Mouse (Mus musculus): Measurements from ENCODE around the gene Wfdc3.

Wfdc3 gene

DNA sequence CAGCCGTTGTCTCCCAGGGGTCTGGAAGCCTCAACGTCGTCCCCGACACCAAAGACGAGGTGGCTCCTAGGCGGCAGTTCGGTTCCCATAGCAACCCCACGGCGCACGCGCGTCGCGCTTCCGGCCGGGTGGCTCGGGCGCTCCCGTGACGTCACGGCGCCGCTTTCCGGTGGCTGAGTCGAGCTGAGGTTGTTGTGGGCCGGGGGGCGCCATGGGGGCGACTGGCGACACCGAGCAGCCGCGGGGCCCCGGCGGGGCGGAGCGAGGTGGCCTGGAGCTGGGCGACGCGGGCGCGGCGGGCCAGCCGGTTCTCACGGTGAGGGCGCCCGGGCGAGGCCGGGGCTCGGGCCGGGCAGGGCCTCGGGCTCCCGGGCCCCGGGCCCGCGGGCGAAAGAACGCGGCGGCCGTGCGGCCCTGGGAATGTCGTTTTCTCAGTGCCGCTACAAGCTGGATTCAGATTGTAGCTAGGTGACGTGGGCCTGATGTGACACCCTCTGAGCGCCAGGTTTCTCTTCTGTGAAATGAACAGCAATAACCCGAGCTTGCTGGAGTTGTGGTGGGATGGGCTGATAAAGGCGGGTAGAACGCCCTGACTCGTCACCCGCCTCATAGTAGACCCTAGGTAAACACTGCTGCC, at the start of gene Wfdc3, which contains the start of gene Dnttip1:
Gene Wfdc3, minus strand, starts transcription at position 89 of the 637 bp plus-strand sequence.
Gene Dnttip1, plus strand, starts transcription at position 141 of the 637 bp plus-strand sequence.
- peak; percentile 95 to 98 for DNase-seq (ENCODE audit: inconsistent age in 2 of 2, low spot score in 1 of 2)

- peak; percentile 91 to 96 for DNase-seq (ENCODE audit: inconsistent age in 2 of 2, low spot score in 1 of 2)
Observed at GRCm38 (mm10) chr2:164794293-164794692, 48.6 kb upstream of the Wfdc3 start.

DNA sequence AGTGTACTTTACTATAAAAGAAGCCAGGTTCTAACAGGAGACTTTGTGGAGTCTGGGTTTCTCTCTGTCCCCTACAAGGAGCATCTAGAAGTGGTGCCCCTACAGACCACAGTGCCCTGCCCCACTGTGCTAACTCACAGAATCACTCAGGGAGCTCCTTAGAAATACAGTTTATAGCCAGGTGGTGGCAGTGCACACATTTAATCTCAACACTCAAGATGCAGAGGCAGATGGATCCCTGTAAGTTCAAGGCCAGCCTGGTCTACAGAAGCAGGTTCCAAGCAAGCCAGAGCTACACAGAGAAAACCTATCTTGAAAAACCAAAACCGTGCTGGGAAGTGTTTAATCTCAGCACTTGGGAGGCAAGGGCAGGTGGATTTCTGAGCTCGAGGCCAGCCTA, 48.0 kb upstream of the Wfdc3 start:
- DNase-seq (ENCODE audit: inconsistent age in 2 of 2, low spot score in 1 of 2), result peak in 1 of 2 experiments; percentile 69

DNA sequence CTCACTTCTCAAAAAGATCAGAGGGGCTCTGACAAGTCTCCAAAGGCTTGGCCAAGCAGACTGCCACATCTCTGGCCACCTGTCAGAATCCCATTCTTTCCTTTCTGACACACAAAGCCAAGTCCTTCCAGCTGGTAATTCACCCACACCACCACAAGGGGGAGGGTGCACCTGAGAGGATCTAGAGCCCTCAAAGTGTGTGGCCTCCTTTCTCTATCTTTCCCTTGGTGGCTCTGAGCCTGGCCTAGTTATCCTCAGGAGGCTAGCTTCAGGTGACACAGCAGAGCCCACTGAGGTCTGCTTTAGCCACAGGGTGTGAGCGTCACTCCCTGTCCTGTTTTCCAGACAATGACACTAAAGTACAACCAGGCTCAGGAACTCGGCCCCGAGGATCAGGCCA, 47.5 kb upstream of the Wfdc3 start:
- DNase-seq (ENCODE audit: inconsistent age in 2 of 2, low spot score in 1 of 2), result peak; percentile 81 to 90

GRCm38 (mm10) chr2:164792400-164793190, 46.9 kb upstream of the Wfdc3 start:
- peak; percentile 67 to 82 for DNase-seq (ENCODE audit: inconsistent age in 2 of 2, low spot score in 1 of 2)

DNA sequence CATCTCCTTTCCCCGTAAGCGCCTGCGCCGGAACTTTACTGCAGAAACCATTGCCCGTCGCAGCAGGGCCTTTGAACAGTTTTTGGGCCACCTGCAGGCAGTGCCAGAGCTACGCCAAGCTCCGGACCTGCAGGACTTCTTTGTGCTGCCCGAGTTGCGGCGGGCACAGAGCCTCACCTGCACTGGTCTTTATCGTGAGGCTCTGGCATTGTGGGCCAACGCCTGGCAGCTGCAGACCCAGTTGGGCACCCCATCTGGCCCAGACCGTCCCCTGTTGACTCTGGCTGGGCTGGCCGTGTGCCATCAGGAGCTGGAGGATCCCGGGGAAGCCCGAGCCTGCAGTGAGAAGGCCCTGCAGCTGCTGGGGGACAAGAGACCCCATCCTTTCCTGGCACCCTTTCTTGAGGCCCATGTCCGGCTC, 46.1 kb upstream of the Wfdc3 start:
- no peak for DNase-seq (ENCODE audit: inconsistent age in 2 of 2, low spot score in 1 of 2)

- peak in 1 of 2 experiments; percentile 76 for DNase-seq (ENCODE audit: inconsistent age in 2 of 2, low spot score in 1 of 2)
Observed at GRCm38 (mm10) chr2:164790451-164790850, 44.7 kb upstream of the Wfdc3 start.

GRCm38 (mm10) chr2:164788411-164788810, 42.7 kb upstream of the Wfdc3 start:
- DNase-seq (ENCODE audit: inconsistent age in 2 of 2, low spot score in 1 of 2), result no peak

DNA sequence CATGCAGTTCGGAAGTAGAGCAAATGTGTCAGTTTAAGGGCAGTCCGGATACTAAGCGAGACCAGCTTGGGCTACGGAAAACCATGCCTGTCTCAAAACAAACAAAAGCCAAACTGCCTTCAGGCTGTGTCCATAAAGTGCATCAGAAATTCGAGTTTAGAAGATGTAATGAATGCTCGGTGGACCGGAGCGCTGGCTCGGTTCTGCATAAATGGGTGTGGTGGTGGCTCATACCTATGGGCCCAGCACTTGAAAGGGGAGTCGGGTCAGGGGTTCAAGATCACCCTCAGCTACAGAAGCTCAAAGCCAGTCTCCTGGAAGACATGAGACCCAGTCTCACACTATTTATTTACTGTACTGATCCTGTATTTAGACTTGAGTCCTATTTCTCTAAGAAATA, 42.0 kb upstream of the Wfdc3 start:
- peak in 1 of 2 experiments; percentile 61 for DNase-seq (ENCODE audit: inconsistent age in 2 of 2, low spot score in 1 of 2)

DNA sequence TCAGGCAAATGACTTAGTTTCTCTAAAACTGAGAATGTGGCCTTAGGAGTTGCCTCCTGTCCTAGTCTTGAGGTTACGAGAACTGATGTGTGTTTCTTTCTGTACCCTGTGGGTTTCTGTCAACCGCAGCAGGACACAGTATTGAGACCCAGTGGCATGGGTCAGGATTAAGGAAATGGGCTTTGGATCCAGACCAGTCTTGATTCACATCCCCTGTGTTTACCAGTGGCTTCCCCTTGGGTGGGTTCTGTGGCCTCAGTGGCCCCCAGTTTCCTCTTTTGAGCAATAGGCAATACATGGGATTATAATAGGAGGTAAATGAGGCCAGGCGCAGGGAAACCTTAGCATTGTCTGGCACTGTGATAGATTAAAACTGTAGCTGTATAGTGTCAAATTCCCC, 41.3 kb upstream of the Wfdc3 start:
- DNase-seq (ENCODE audit: inconsistent age in 2 of 2, low spot score in 1 of 2), result peak in 1 of 2 experiments; percentile 66

DNA sequence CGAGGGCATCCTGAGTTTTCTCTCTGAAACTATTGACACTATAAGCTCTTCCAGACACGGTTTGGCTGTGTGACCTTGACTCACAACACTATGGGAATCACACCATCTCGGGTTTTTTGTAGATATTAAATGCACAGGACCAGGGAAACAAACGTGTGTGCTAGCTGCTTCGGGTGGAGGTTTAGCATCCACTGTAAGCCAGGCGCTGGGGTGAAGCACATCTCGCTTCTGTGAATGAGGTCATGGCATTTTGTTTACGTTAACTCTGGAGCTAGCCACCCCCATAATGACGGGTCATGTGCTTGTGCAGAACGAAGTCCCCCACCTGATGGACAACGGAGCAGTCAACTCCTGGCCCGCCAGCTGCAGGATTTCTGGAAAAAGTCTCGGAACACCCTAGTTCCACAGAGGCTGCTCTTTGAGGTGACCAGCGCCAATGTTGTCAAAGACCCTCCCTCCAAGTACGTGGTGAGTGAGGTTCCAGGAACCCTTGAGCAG, 40.7 kb upstream of the Wfdc3 start:
- peak in 1 of 2 experiments; percentile 53 for DNase-seq (ENCODE audit: inconsistent age in 2 of 2, low spot score in 1 of 2)

- peak; percentile 98 for DNase-seq (ENCODE audit: inconsistent age in 2 of 2, low spot score in 1 of 2)
Observed at GRCm38 (mm10) chr2:164785481-164786387, 40.0 kb upstream of the Wfdc3 start, which contains the start of gene Snx21. TSS of gene Snx21 (plus strand) at chr2:164785823.

- DNase-seq (ENCODE audit: inconsistent age in 2 of 2, low spot score in 1 of 2), result no peak
Observed at GRCm38 (mm10) chr2:164784869-164785420, 39.2 kb upstream of the Wfdc3 start.

DNA sequence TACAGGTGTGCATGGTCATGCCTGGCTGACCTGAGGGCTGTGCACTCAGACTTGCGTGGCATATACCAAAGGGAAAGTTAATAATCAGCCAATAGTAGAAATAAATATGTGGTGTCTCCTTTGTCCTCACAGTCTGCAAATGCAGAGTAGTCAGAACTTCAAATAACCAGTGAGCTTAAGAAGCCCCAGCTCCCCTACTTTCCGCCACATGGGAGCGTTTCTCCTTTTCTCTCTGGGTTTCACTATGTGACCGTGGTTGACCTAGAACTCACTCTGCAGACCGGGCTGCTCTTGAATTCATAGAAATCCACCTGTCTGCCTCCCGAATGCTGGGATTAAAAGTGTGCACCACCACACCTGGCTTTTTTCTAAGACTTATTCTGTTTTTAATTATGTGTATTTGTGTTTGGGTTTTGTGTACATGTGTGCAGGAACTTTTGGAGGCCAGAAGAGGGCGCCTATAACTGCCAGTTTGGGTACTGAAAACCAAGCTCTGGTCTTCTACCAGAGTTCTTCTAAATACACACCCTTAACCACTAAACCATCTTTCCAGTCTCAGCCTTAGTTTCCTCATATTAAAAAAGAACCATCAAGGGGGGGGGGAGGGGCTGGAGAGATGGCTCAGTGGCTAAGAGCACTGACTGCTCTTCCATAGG, 38.3 kb upstream of the Wfdc3 start:
- DNase-seq (ENCODE audit: inconsistent age in 2 of 2, low spot score in 1 of 2), result no peak

GRCm38 (mm10) chr2:164781876-164782275, 36.1 kb upstream of the Wfdc3 start:
- no peak for DNase-seq (ENCODE audit: inconsistent age in 2 of 2, low spot score in 1 of 2)

DNA sequence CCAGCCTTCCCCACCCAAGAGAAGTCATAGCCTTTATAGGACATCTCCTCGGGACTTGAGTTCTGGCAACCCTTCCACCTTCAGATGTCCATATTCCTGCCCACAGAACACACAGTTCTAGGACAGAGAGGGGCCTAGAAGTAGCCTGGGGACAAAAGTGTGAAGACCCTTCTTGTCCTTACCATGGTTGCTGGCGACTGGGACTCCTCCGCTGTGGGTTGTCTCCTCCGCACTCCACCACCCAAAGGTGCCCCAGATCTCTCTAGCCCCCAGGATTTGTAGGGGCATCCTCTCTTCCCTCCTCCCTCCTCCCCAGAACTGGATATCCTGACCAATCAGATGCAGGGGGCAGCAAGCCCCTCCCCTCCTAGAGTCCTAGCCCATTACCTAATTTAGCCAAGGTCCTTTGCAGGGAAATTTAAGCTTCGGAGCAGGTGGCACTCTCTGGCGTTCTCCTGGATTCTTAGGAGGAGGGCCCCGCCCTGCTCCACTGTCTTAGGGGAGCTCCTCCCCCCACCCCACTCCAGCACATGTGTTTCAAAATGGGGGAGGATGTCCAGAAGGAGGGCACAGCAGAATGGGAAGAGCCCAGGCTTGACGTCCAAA, 33.9 kb upstream of the Wfdc3 start, which contains the start of gene Tnnc2:
Gene Tnnc2, minus strand, starts transcription at position 487 of the 606 bp plus-strand sequence.
- no peak for DNase-seq (ENCODE audit: inconsistent age in 2 of 2, low spot score in 1 of 2)

- no peak for DNase-seq (ENCODE audit: inconsistent age in 2 of 2, low spot score in 1 of 2)
Observed at GRCm38 (mm10) chr2:164778809-164779208, 33.1 kb upstream of the Wfdc3 start.

GRCm38 (mm10) chr2:164778015-164778287, 32.2 kb upstream of the Wfdc3 start:
- no peak for DNase-seq (ENCODE audit: inconsistent age in 2 of 2, low spot score in 1 of 2)

DNA sequence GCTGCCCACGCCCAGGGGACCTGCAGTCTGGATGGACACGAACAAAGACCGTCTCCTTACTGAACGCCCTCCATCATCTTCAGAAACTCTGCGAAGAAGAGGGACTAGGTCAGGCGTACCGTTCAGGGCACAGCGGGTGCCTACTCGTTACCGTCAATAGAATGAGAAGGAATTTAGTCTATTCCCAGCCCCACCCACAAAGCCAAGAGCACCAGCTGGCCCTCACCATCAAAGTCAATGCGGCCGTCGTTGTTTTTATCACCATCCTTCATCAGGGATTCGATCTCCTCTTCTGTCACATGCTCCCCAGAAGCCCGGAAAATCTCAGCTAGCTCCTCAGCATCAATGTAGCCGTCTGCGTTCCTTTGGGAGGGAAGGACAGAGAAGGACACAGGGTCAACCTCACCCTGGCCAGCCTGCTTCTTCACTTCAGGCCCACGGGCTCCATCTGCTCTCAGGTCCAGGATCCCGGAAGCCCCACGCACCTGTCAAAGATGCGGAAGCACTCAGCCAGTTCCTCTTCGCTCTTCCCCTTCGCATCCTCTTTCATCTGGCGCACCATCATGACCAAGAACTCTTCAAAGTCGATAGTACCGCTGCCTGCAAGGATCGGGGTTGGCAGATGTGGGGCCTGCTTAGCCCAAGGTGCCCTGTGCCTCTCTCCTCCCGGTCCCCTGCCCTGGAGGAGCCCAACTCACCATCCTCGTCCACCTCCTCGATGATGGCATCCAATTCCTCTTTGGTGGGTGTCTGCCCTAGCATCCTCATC, 31.7 kb upstream of the Wfdc3 start:
- DNase-seq (ENCODE audit: inconsistent age in 2 of 2, low spot score in 1 of 2), result no peak

Measured in adrenal gland, adult (tissue).